Mouse (Mus musculus): ENCODE results near the gene 4931440F15Rik. TPM values are rescaled to one million over a fixed set of nuclear protein-coding genes. Genes with fewer than 3 reads are reported as not detected.
"Not testable (repeated sequence)": the region's sequence is repeated elsewhere in the genome, so short reads cannot be mapped to it uniquely, and the experiment has no call there.

4931440F15Rik gene
- polyA plus RNA-seq, 1 experiment from 2014 or later, result 0.19 TPM

DNA sequence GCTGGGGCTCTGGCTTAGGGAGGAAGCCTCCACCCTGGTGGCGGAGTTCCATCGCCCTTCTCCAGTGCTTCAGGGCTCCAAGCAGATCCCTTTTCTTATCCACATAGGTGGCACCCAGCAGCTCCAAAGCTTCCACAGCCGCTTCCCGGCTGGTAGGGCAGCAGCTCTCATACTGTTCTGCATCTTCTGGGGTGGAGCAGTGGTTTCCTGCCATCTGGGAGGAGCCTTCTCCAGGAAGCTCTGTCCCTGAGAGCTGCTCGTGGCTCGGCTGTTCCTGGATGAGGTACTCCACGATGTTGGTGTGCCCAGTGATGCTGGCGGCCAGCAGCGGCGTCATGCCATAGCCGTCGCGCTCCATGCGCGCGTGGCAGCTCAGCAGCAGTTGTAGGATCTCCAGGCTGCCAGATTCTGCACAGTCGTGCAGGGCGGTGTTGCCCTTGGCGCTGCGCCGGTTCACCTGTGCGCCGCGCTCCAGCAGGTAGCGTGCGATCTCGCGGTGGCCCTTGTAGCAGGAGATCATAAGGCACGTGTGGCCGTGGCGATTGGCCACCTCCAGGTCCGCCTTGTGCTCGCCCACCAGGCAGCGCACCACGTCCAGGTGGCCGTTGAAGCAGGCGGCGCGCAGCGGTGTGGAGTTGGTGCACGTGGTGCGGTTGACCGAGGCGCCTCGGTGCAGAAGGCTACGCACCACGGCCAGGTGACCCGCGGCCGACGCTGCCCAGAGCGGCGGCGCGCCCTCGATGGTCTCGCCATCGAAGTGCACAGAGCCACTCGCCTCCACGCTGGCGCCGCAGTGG is 796 bp downstream of the 4931440F15Rik start:
- not testable (repeated sequence) for H3K36me3 ChIP-seq; H3K9me3 ChIP-seq (replicated peaks); H3K27ac ChIP-seq (ENCODE audit: poor library complexity, severe bottlenecking)
- Histone ChIP-seq H3K9ac (peak overlapping the region; percentile 45; the same call in 1 of the 2 replicates), H3K27me3 (replicated peaks) (0 out of 2 replicates have a peak, but pooled peaks cover 16% of the 10 kb centered on the region), H3K4me1 (replicated peaks) (peaks cover 27% of the 10 kb centered on the region), H3K4me2 (peak overlapping the region; percentile 86), H3K4me3 (peak overlapping the region; percentile 43)
- WGBS, result 7% methylated on average over 62 of the region's 62 CpGs
- peak; percentile 41 for ATAC-seq (ENCODE audit: insufficient number of reproducible peaks, low FRiP score)

DNA sequence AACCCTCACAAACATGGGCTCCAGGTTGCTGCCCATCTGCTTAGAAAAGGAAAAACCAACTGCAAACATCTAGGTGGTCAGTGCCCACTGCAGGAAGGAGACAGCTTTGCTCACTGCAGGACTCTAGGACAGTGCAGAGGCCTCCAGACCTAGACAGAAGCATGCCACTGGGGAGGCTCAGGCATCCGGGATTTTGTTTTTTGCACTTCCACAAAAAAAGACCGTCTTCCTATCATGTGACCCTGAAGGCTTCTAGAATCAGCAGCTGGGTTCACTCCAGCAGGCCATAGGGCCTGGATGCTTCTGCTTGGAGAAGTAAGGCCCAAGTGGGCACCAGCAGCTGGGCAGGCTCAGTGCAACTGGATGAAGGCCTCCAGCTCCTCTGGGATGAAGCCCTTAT is 2.3 kb downstream of the 4931440F15Rik start:
- H3K4me3 ChIP-seq, result no peak overlapping the region
- no peak overlapping the region for H3K4me2 ChIP-seq
- ATAC-seq (ENCODE audit: insufficient number of reproducible peaks, low FRiP score), result no peak
- H3K27me3 ChIP-seq (replicated peaks), result 0 out of 2 replicates have a peak, but pooled peaks cover 16% of the 10 kb centered on the region
- H3K9ac ChIP-seq, result no peak overlapping the region
- no peaks in the 10 kb centered on the region for H3K9me3 ChIP-seq (replicated peaks)
- no peaks in the 10 kb centered on the region for H3K36me3 ChIP-seq
- 71% methylated on average over 2 of the region's 2 CpGs for WGBS
- H3K4me1 ChIP-seq (replicated peaks), result peaks cover 27% of the 10 kb centered on the region
- no peak overlapping the region for H3K27ac ChIP-seq (ENCODE audit: poor library complexity, severe bottlenecking)

DNA sequence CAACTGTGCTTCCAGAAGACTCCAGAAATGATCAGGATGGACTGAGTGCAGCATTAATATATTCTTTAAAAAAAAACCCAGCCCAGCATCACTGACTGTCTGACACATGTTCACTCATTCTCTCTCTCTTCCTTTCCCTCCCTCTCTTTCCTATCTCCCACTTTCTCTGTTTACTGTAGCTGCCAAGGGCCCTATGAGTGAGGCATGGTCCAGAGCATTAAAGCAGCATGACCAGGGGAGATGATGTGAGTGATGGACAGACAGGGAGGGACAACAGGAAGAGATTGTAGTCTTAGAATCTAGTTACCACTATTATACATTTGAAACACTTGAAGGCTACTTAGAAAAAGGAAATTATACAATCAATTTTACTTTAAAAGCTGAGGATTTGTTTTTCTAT is 9.8 kb downstream of the 4931440F15Rik start:
- H3K9ac ChIP-seq, result no peak overlapping the region
- H3K36me3 ChIP-seq, result no peaks in the 10 kb centered on the region
- peak overlapping the region; percentile 75 for H3K27ac ChIP-seq (ENCODE audit: poor library complexity, severe bottlenecking)
- H3K9me3 ChIP-seq (replicated peaks), result no peaks in the 10 kb centered on the region
- ATAC-seq (ENCODE audit: insufficient number of reproducible peaks, low FRiP score), result peak; percentile 24; the same call in 1 of the 2 replicates
- no peak overlapping the region for H3K4me3 ChIP-seq
- H3K4me2 ChIP-seq, result no peak overlapping the region
- no peaks in the 10 kb centered on the region for H3K27me3 ChIP-seq (replicated peaks)
- H3K4me1 ChIP-seq (replicated peaks), result peaks cover 17% of the 10 kb centered on the region

DNA sequence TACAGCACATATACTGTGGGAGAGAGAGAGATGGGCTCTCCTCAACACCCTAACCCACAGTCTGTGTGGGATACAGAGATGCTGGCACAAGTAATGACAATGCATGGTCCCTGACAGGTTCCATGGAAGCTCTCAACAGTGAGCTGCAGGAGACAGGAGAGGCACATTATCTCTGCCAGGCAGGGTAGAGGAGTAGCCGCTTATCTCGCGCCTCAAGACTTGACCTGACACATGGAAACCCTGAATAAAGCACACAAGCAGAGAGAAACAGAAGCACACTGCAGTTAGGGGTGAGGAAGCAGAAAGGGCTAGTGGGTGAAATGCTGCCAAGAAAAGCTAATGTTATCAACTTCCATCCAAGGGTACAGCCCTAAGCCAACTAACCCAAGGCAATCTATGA is 10.2 kb downstream of the 4931440F15Rik start:
- peak; percentile 96 for ATAC-seq (ENCODE audit: insufficient number of reproducible peaks, low FRiP score)
- Histone ChIP-seq H3K9me3 (replicated peaks) (no peaks in the 10 kb centered on the region), H3K4me2 (no peak overlapping the region), H3K9ac (no peak overlapping the region), H3K4me1 (replicated peaks) (peaks cover 17% of the 10 kb centered on the region), H3K27me3 (replicated peaks) (no peaks in the 10 kb centered on the region), H3K4me3 (no peak overlapping the region), H3K36me3 (no peaks in the 10 kb centered on the region), H3K27ac (ENCODE audit: poor library complexity, severe bottlenecking) (peak overlapping the region; percentile 75)
- WGBS, result 6% methylated on average over 3 of the region's 3 CpGs

DNA sequence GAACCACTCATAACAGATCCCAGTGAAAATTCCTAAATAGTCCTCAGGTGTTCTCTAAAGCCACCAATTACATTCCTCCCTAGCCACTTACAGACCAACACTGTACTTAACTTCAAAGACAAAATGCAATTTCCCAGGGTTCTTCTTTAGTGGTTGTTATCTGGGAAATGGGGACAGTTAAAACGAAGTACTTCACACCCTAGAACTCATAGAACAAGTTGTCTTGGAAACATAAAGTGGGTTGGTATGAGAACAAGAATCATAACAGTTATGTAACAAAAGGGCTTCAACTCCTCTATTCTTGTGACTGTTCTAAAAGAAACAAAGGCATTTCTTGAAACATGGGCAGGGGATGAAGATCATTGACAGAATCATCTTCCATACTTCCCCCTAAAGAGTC is 12.2 kb downstream of the 4931440F15Rik start:
- Histone ChIP-seq H3K9ac (no peak overlapping the region), H3K9me3 (replicated peaks) (no peaks in the 10 kb centered on the region), H3K27me3 (replicated peaks) (no peaks in the 10 kb centered on the region), H3K27ac (ENCODE audit: poor library complexity, severe bottlenecking) (no peak overlapping the region), H3K4me3 (no peak overlapping the region), H3K4me1 (replicated peaks) (peaks cover 27% of the 10 kb centered on the region), H3K4me2 (no peak overlapping the region), H3K36me3 (no peaks in the 10 kb centered on the region)
- no peak for ATAC-seq (ENCODE audit: insufficient number of reproducible peaks, low FRiP score)
- WGBS, result 86% methylated on average over 1 of the region's 1 CpGs

DNA sequence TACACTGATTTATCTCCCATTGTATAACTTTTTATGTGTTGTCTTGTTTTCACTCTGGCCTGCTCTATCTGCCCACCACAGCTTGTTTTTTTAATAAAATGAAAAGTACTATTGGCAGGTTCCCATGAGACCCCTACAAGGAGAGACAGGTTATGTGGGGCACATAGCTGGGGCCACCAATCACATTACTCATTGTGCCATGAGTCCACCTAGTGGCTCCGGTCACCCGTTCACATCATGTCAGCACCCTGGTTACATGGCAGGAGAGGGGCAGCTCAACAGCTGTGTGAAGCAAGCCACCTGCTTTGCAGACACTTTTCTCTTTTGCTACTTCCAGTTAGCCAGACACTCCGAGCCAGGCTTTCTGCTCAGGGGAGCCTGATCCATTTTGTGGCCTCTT is 13.0 kb downstream of the 4931440F15Rik start:
- H3K36me3 ChIP-seq, result no peaks in the 10 kb centered on the region
- no peak overlapping the region for H3K9ac ChIP-seq
- H3K4me3 ChIP-seq, result no peak overlapping the region
- no peak for ATAC-seq (ENCODE audit: insufficient number of reproducible peaks, low FRiP score)
- no peaks in the 10 kb centered on the region for H3K27me3 ChIP-seq (replicated peaks)
- peaks cover 32% of the 10 kb centered on the region for H3K4me1 ChIP-seq (replicated peaks)
- WGBS, result 60% methylated on average over 3 of the region's 3 CpGs
- no peaks in the 10 kb centered on the region for H3K9me3 ChIP-seq (replicated peaks)
- H3K27ac ChIP-seq (ENCODE audit: poor library complexity, severe bottlenecking), result no peak overlapping the region
- no peak overlapping the region for H3K4me2 ChIP-seq

DNA sequence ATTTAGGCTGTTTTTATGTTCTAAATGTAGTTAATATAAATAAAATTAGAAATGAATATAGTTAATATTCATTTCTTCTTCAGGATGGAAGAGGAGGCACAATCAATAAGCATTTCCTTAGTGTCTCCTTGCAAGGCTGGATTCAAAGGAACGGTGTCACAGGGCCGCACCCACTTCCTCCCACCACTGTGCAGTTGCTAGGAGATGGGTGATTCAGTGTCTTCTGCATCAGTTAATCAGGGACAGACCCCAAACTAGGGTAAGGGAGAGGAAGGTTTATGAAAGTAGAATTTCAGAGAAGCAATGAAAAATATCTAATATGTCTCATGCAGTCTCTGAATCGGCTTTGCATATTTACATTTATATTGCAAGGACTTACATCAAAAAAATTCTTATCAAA is 15.1 kb downstream of the 4931440F15Rik start:
- ATAC-seq (ENCODE audit: insufficient number of reproducible peaks, low FRiP score), result no peak
- H3K36me3 ChIP-seq, result no peaks in the 10 kb centered on the region
- no peaks in the 10 kb centered on the region for H3K27me3 ChIP-seq (replicated peaks)
- no peak overlapping the region for H3K9ac ChIP-seq
- no peak overlapping the region for H3K4me2 ChIP-seq
- H3K4me1 ChIP-seq (replicated peaks), result peaks cover 28% of the 10 kb centered on the region
- no peak overlapping the region for H3K4me3 ChIP-seq
- no peak overlapping the region for H3K27ac ChIP-seq (ENCODE audit: poor library complexity, severe bottlenecking)
- H3K9me3 ChIP-seq (replicated peaks), result no peaks in the 10 kb centered on the region
- WGBS, result 82% methylated on average over 3 of the region's 3 CpGs

DNA sequence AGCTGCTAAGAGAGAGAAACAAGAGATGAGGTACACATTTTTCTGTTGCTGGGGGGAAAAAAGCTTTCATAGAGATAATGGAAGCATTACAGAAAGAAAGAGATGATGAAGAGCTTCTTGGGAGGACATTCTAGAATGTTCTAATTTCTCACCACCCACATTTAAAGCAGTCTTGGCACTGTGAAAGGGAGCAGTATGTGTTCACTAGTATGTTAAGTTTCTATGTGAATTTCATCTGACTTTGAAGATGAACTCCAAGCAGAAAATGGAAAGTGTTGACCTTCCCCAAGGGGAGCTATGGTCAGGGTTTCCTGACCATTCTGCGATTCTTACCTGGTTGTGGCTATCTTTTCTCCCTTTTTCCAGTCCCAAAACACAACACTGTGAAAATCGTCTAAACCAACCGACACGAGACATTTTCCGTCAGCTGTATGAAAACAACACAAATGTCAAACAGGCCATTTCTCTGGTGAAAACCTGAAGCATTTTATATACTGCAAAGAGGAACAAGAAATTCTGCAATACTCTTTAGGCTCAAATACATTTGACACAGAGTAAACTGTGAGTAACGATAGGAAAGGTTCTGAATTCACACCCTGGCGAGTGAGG is 16.4 kb downstream of the 4931440F15Rik start:
- H3K4me2 ChIP-seq, result no peak overlapping the region
- H3K4me1 ChIP-seq (replicated peaks), result peaks cover 25% of the 10 kb centered on the region
- WGBS, result 78% methylated on average over 7 of the region's 7 CpGs

DNA sequence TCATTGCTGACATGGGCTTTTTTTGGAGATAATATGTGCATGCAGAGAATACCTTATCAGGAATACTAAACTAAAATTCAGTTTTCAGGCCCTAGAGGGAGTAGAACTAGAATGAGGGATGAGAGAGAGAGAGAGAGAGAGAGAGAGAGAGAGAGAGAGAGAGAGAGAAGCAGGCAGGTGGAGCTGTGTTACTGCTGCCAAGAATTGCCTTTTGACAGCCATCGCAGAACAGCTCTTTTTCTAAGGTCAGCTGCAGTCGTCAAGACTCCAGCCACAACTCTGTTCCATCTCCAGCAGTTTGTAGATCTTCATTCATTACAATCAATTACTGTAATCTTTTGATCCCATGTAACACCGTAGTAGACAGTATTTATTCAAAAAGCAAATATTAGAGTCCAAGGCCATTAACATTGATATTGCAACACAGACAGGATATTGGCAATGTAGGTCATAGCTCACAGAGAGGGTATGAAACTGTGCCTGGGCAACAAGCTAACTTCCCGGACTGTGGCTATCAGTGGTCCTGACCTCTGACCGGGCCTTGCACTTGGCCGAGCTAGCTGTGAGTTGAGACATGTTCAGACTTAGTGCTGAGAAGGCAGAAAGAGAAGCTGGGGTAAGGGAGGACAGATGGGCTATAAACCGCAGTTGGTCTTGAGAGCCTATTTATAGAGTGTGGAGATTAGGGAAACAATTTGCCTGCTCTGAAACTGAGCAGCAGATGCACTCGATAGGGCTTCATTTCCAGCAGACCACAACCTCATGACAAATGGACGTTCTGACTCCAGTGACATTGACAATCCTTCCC is 17.1 kb downstream of the 4931440F15Rik start:
- ATAC-seq (ENCODE audit: insufficient number of reproducible peaks, low FRiP score), result peak; percentile 51; the same call in 1 of the 2 replicates
- H3K27ac ChIP-seq (ENCODE audit: poor library complexity, severe bottlenecking), result peak overlapping the region; percentile 87
- H3K4me1 ChIP-seq (replicated peaks), result peaks cover 25% of the 10 kb centered on the region
- H3K4me3 ChIP-seq, result no peak overlapping the region
- no peaks in the 10 kb centered on the region for H3K27me3 ChIP-seq (replicated peaks)
- H3K4me2 ChIP-seq, result 0 out of 2 replicates have a peak overlapping the region, but pooled peaks have one; percentile 11
- WGBS, result 27% methylated on average over 9 of the region's 9 CpGs
- H3K9ac ChIP-seq, result no peak overlapping the region
- H3K36me3 ChIP-seq, result no peaks in the 10 kb centered on the region
- H3K9me3 ChIP-seq (replicated peaks), result no peaks in the 10 kb centered on the region

More for the DNA sequence above, 16.4 kb downstream of the 4931440F15Rik start:
- no peak for ATAC-seq (ENCODE audit: insufficient number of reproducible peaks, low FRiP score)
- H3K36me3 ChIP-seq, result no peaks in the 10 kb centered on the region
- no peak overlapping the region for H3K9ac ChIP-seq
- H3K27me3 ChIP-seq (replicated peaks), result no peaks in the 10 kb centered on the region
- no peak overlapping the region for H3K4me3 ChIP-seq
- H3K27ac ChIP-seq (ENCODE audit: poor library complexity, severe bottlenecking), result peak overlapping the region; percentile 87
- H3K9me3 ChIP-seq (replicated peaks), result no peaks in the 10 kb centered on the region

DNA sequence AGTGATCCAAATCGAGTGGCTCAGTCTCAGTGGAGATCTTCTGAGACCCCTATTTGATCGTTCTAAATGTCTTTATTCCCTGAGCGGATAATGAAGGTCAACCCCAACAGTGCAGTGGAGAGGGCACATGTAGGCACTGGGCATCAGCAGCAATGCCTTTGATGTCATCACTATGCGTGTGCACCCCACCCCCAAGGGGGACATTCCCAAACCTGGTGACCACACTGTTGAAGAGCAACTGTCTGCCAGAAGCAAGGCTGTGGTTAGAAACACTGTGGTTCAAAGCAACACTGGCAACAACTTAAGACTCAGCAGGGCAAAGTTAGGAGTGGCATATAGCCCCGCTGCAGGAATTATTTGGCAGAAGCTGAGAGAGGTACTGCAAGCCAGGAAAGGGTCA is 18.1 kb downstream of the 4931440F15Rik start:
- H3K9me3 ChIP-seq (replicated peaks), result no peaks in the 10 kb centered on the region
- no peak for ATAC-seq (ENCODE audit: insufficient number of reproducible peaks, low FRiP score)
- no peak overlapping the region for H3K4me2 ChIP-seq
- no peaks in the 10 kb centered on the region for H3K27me3 ChIP-seq (replicated peaks)
- 78% methylated on average over 5 of the region's 5 CpGs for WGBS
- H3K27ac ChIP-seq (ENCODE audit: poor library complexity, severe bottlenecking), result no peak overlapping the region
- H3K9ac ChIP-seq, result no peak overlapping the region
- no peak overlapping the region for H3K4me3 ChIP-seq
- peaks cover 20% of the 10 kb centered on the region for H3K4me1 ChIP-seq (replicated peaks)
- H3K36me3 ChIP-seq, result no peaks in the 10 kb centered on the region

All from heart, embryonic 12.5 days (tissue).